Mouse (Mus musculus) spleen, postnatal 4 days (tissue): Measurements from ENCODE around the gene Asb18.

Source experiments
- DNase-seq, 2 experiments: peaks; one replicate each; pipeline ENCODE4 v3.0.0; 2022; ENCODE audit warnings: low spot score in 2 of 2

The Asb18 gene

GRCm38 (mm10) chr1:90014446-90014845 lies at the start of gene Asb18:
TSS of gene Asb18 (minus strand) at chr1:90014666.
- DNase-seq = no peak

GRCm38 (mm10) chr1:90060599-90060998 lies 46.1 kb upstream of the Asb18 start:
- no peak for DNase-seq

- no peak for DNase-seq
Observed at GRCm38 (mm10) chr1:90060054-90060453, 45.6 kb upstream of the Asb18 start.

- DNase-seq = no peak
Observed at GRCm38 (mm10) chr1:90054991-90055390, 40.5 kb upstream of the Asb18 start.

- DNase-seq = no peak
Observed at GRCm38 (mm10) chr1:90051347-90051746, 36.9 kb upstream of the Asb18 start.

GRCm38 (mm10) chr1:90050046-90050739 lies 35.7 kb upstream of the Asb18 start:
- no peak for DNase-seq

- DNase-seq = no peak
Observed at GRCm38 (mm10) chr1:90028305-90028704, 13.8 kb upstream of the Asb18 start.

GRCm38 (mm10) chr1:90026945-90027344 lies 12.5 kb upstream of the Asb18 start:
- DNase-seq = no peak

GRCm38 (mm10) chr1:90020336-90020735 lies 5.9 kb upstream of the Asb18 start:
- no peak for DNase-seq

GRCm38 (mm10) chr1:90018071-90018470 lies 3.6 kb upstream of the Asb18 start:
- DNase-seq = no peak

GRCm38 (mm10) chr1:90013273-90013672 lies 1.2 kb downstream of the Asb18 start:
- no peak for DNase-seq

- DNase-seq = no peak
Observed at GRCm38 (mm10) chr1:90012850-90013249, 1.6 kb downstream of the Asb18 start.

GRCm38 (mm10) chr1:90012168-90012567 lies 2.3 kb downstream of the Asb18 start:
- DNase-seq = no peak

GRCm38 (mm10) chr1:90010077-90010476 lies 4.4 kb downstream of the Asb18 start:
- no peak for DNase-seq

GRCm38 (mm10) chr1:90009188-90009587 lies 5.3 kb downstream of the Asb18 start:
- DNase-seq = no peak

GRCm38 (mm10) chr1:90006666-90007065 lies 7.8 kb downstream of the Asb18 start:
- DNase-seq = no peak

- no peak for DNase-seq
Observed at GRCm38 (mm10) chr1:90000981-90001380, 13.5 kb downstream of the Asb18 start.

- DNase-seq = no peak
Observed at GRCm38 (mm10) chr1:89999858-90000257, 14.6 kb downstream of the Asb18 start.

GRCm38 (mm10) chr1:89998696-89999095 lies 15.8 kb downstream of the Asb18 start:
- DNase-seq = no peak

- no peak for DNase-seq
Observed at GRCm38 (mm10) chr1:89998076-89998475, 16.4 kb downstream of the Asb18 start.

- no peak for DNase-seq
Observed at GRCm38 (mm10) chr1:89992256-89992655, 22.2 kb downstream of the Asb18 start.

GRCm38 (mm10) chr1:89977261-89977660 lies 37.2 kb downstream of the Asb18 start:
- no peak for DNase-seq

GRCm38 (mm10) chr1:89976411-89976810 lies 38.1 kb downstream of the Asb18 start:
- DNase-seq = no peak

GRCm38 (mm10) chr1:89974541-89974940 lies 39.9 kb downstream of the Asb18 start:
- DNase-seq = no peak
